Comparison of ENCODE assay signal across 16 mouse cellular contexts in the genomic region with DNA sequence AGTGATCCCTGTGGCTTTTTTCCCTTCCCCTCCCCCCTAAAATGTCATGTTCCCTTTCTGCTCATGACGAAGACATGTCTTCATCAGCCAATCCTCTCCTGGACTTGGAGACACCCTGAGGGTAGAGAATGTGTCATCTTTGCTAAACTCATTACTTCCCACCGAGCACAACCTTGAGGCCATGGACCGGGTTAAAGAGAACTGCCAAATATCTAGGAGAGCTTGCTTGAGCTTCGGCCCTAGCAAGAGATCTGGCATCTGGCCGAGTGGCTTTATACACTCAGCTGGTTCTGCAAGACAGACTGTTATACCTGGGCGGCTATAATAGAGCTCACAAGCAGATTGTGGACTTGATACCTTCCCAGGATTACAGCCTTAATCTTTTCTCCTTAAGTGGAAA.
DNase-seq lines count a peak whose midpoint lies in the region; ATAC-seq and TF ChIP-seq lines count a peak whose summit lies in the region.
"Had no signal": no experiment of that assay in that cellular context is flagged by ENCODE, and none has a peak within 500 bp of the region (broad histone marks: within the 10 kb centered on the region; RNA-seq: fewer than 3 reads in every experiment).

No protein-coding gene starts in this region.

- H3K9me3 ChIP-seq in embryonic facial prominence, embryonic 14.5 days (ENCODE audit: control insufficient read depth, low read length) = no peaks in the 10 kb centered on the region
- H3K9me3 ChIP-seq in embryonic facial prominence, embryonic 10.5 days = no peaks in the 10 kb centered on the region
- no peaks in the 10 kb centered on the region for H3K9me3 ChIP-seq in limb, embryonic 14.5 days (ENCODE audit: control insufficient read depth, low read length)
- no peaks in the 10 kb centered on the region for H3K9me3 ChIP-seq in limb, embryonic 10.5 days (replicated peaks)
- H3K9me3 ChIP-seq: limb, embryonic 15.5 days had no signal

- WGBS in embryonic facial prominence, embryonic 14.5 days = 53% methylated on average over 6 of the region's 6 CpGs
- 75% methylated on average over 6 of the region's 6 CpGs for WGBS in embryonic facial prominence, embryonic 10.5 days
- WGBS in limb, embryonic 14.5 days = 62% methylated on average over 6 of the region's 6 CpGs
- 84% methylated on average over 6 of the region's 6 CpGs for WGBS in limb, embryonic 10.5 days

- DNase-seq in embryonic facial prominence, embryonic 14.5 days (ENCODE audit: low spot score) = peak; percentile 59
- no peak for DNase-seq in embryonic facial prominence, embryonic 10.5 days (ENCODE audit: low spot score)
- DNase-seq in limb, embryonic 14.5 days (ENCODE audit: low spot score) = peak; percentile 16
- no peak for DNase-seq in limb, embryonic 10.5 days (ENCODE audit: low spot score)
- DNase-seq in brain, embryonic 14.5 days (ENCODE audit: low read depth) = peak; percentile 24
- DNase-seq in fat pad, adult 2 months (ENCODE audit: extremely low read depth, low read depth, low spot score) = peak; percentile 68
- DNase-seq in gastrocnemius, postnatal 14 days = no peak
- DNase-seq: adrenal gland, adult 2 months; gastrocnemius, postnatal 25 days; liver, postnatal 0 days; lung, postnatal 36 days; thymus, postnatal 4 days had no signal

- peaks cover 6% of the 10 kb centered on the region; the same call in 1 of the 2 replicates for H3K4me1 ChIP-seq in embryonic facial prominence, embryonic 14.5 days (ENCODE audit: control insufficient read depth, insufficient read depth, low read length)
- no peaks in the 10 kb centered on the region for H3K4me1 ChIP-seq in embryonic facial prominence, embryonic 10.5 days
- no peaks in the 10 kb centered on the region for H3K4me1 ChIP-seq in limb, embryonic 14.5 days (ENCODE audit: control insufficient read depth, insufficient read depth, low read length)
- no peaks in the 10 kb centered on the region for H3K4me1 ChIP-seq in limb, embryonic 10.5 days
- H3K4me1 ChIP-seq: limb, embryonic 15.5 days had no signal

- no peaks in the 10 kb centered on the region for H3K36me3 ChIP-seq in embryonic facial prominence, embryonic 14.5 days (ENCODE audit: control insufficient read depth, insufficient read depth, low read length)
- H3K36me3 ChIP-seq in embryonic facial prominence, embryonic 10.5 days (replicated peaks) = no peaks in the 10 kb centered on the region
- H3K36me3 ChIP-seq in limb, embryonic 14.5 days (ENCODE audit: control insufficient read depth, insufficient read depth, low read length) = no peaks in the 10 kb centered on the region
- H3K36me3 ChIP-seq in limb, embryonic 10.5 days = no peaks in the 10 kb centered on the region
- H3K36me3 ChIP-seq: limb, embryonic 15.5 days had no signal

- peak; percentile 62; the same call in 1 of the 2 replicates for ATAC-seq in embryonic facial prominence, embryonic 14.5 days (ENCODE audit: low read depth)
- no peak for ATAC-seq in limb, embryonic 14.5 days (ENCODE audit: low FRiP score, low read depth)
- no peak for ATAC-seq in erythroid progenitor cell, adult 5-6 weeks (replicated peaks; ENCODE audit: low FRiP score, poor library complexity, severe bottlenecking)
- ATAC-seq: liver, postnatal 0 days had no signal

- H3K27me3 ChIP-seq in embryonic facial prominence, embryonic 14.5 days (replicated peaks; ENCODE audit: control insufficient read depth, insufficient read depth, low read length) = no peaks in the 10 kb centered on the region
- H3K27me3 ChIP-seq in embryonic facial prominence, embryonic 10.5 days (replicated peaks; ENCODE audit: low read depth, poor library complexity, severe bottlenecking) = no peaks in the 10 kb centered on the region
- H3K27me3 ChIP-seq in limb, embryonic 14.5 days (ENCODE audit: control insufficient read depth, insufficient read depth, low read length) = no peaks in the 10 kb centered on the region
- no peaks in the 10 kb centered on the region for H3K27me3 ChIP-seq in limb, embryonic 10.5 days (ENCODE audit: low read depth, poor library complexity, severe bottlenecking)
- H3K27me3 ChIP-seq: limb, embryonic 15.5 days had no signal

- TF ChIP-seq CTCF in brain, embryonic 14.5 days (IDR thresholded peaks at IDR 0.05; ENCODE audit: borderline replicate concordance, extremely low read depth, insufficient read depth, insufficient read length) = no peak

- H3K27ac ChIP-seq in embryonic facial prominence, embryonic 14.5 days (replicated peaks; ENCODE audit: low read depth, low read length) = no peak overlapping the region
- H3K27ac ChIP-seq in embryonic facial prominence, embryonic 10.5 days (replicated peaks) = no peak overlapping the region
- no peak overlapping the region for H3K27ac ChIP-seq in limb, embryonic 14.5 days (replicated peaks; ENCODE audit: low read depth, low read length)
- H3K27ac ChIP-seq in limb, embryonic 10.5 days = no peak overlapping the region
- H3K27ac ChIP-seq: left cerebral cortex, adult 2 months; limb, embryonic 15.5 days had no signal

- no peak overlapping the region for H3K9ac ChIP-seq in embryonic facial prominence, embryonic 14.5 days (ENCODE audit: low read depth, low read length)
- no peak overlapping the region for H3K9ac ChIP-seq in limb, embryonic 14.5 days (ENCODE audit: low read depth, low read length, severe bottlenecking)
- H3K9ac ChIP-seq: limb, embryonic 15.5 days; liver, postnatal 0 days had no signal

- no peak overlapping the region for H3K4me2 ChIP-seq in embryonic facial prominence, embryonic 14.5 days (ENCODE audit: low read depth, low read length)
- H3K4me2 ChIP-seq in limb, embryonic 14.5 days (replicated peaks; ENCODE audit: low read depth, low read length, severe bottlenecking) = no peak overlapping the region
- H3K4me2 ChIP-seq: limb, embryonic 15.5 days; midbrain, embryonic 11.5 days had no signal

- intact Hi-C loops in gastrocnemius, postnatal 14 days (cut with DNase I; ENCODE audit: low total_unique reads) = no loop called here

- no peak for TF ChIP-seq POLR2A in limb, embryonic 14.5 days (IDR thresholded peaks at IDR 0.05; ENCODE audit: borderline replicate concordance, extremely low read depth, insufficient read depth, insufficient read length)
- no peak for TF ChIP-seq POLR2A in brain, embryonic 14.5 days (IDR thresholded peaks at IDR 0.05; ENCODE audit: borderline replicate concordance, extremely low read depth, insufficient read depth, insufficient read length, poor library complexity, severe bottlenecking)

- H3K4me3 ChIP-seq in embryonic facial prominence, embryonic 14.5 days (ENCODE audit: low read depth, low read length) = no peak overlapping the region
- H3K4me3 ChIP-seq in embryonic facial prominence, embryonic 10.5 days = no peak overlapping the region
- no peak overlapping the region for H3K4me3 ChIP-seq in limb, embryonic 14.5 days (replicated peaks; ENCODE audit: low read length)
- no peak overlapping the region for H3K4me3 ChIP-seq in limb, embryonic 10.5 days
- H3K4me3 ChIP-seq: left cerebral cortex, adult 2 months; limb, embryonic 15.5 days had no signal

Comparison
In these comparisons a context has a peak if more than half of its experiments do, and no peak if none do; other contexts are left out.
1. DNase-seq: peak in embryonic facial prominence, embryonic 14.5 days (single experiment), limb, embryonic 14.5 days (single experiment), brain, embryonic 14.5 days (single experiment) and fat pad, adult 2 months (single experiment); none in embryonic facial prominence, embryonic 10.5 days (single experiment), limb, embryonic 10.5 days (single experiment) and gastrocnemius, postnatal 14 days (single experiment).